Mouse (Mus musculus) heart, postnatal 36 days (tissue): ENCODE data around the gene Oma1. TPM values are rescaled to one million over a fixed set of nuclear protein-coding genes. Genes with fewer than 3 reads are reported as not detected.

Source experiments
- total RNA-seq, 2 experiments: library from RNA; stranded (reverse); gene quantifications; 2 replicates each; pipeline ENCODE4 v1.2.3; 2021

Oma1 gene
- total RNA-seq, 2 experiments from 2014 or later = 27.9 to 36.5 TPM

Other genes starting within 250 kb of the Oma1 start
- 10 to 100 TPM; 32.5 to 34.6 TPM for gene Mier1, start 199.4 kb upstream of the Oma1 start, total RNA-seq
- gene Wdr78, start 199.3 kb upstream of the Oma1 start, total RNA-seq = 1 to 10 TPM; 1.1 to 1.5 TPM
- gene Slc35d1, start 98.6 kb upstream of the Oma1 start, total RNA-seq = 10 to 100 TPM in 1 of 2 experiments, 1 to 10 TPM in 1; 6.0 to 10.1 TPM
- gene 4921539E11Rik, start 22.9 kb upstream of the Oma1 start, total RNA-seq = not detected